Mouse (Mus musculus) heart, postnatal 0 days (tissue): ENCODE data around the gene Gm10135.

Experiments
- CTCF ChIP-seq: IDR thresholded peaks from 2 replicates; pipeline ENCODE4 v1.5.1; 2016; ENCODE audit warnings: antibody characterized with exemption, control low read depth, low read depth
- EP300 ChIP-seq: IDR thresholded peaks from 2 replicates; pipeline ENCODE4 v1.6.1; 2016; ENCODE audit warnings: antibody characterized with exemption, low read depth

DNA sequence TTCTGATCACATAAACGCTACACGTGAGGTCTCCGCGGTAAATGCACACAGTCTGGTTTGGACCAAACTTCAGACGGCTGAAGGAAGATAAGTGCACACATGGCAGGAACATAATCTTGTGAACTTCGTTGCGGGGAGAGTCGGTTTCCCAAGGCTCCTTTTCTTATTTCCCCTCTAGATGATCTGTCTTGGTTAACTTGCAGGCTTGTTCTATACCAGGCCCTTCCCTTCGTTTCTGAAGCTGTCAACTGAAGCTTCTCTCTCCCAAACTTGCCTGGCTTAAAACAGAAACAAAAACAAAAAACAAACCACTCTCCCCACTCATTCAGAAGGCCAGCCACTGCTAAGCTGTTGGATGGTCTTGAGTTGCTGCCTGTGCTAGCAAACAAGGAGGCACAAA, 40.2 kb upstream of the Gm10135 start:
- TF ChIP-seq CTCF (no peak), EP300 (no peak)
